Mouse (Mus musculus) liver, postnatal 0 days (tissue): ENCODE measurements at regions not wholly inside any gene's neighbourhood (a gene's known extent, or its start where the extent isn't known, plus 50 kb on each side); places are given as distances from the start of the nearest gene placed in this dataset.
A peak's percentile ranks its signal among the peaks of the same experiment; 100 is the strongest.

Source experiments
- CTCF ChIP-seq: sonication (generic); IDR thresholded peaks from 2 replicates; pipeline ENCODE4 v1.5.1; 2016; ENCODE audit warnings: antibody characterized with exemption, low read depth
- EP300 ChIP-seq: IDR thresholded peaks from 2 replicates; pipeline ENCODE4 v1.6.1; 2016; ENCODE audit warnings: antibody characterized with exemption, low read depth, mild to moderate bottlenecking

DNA sequence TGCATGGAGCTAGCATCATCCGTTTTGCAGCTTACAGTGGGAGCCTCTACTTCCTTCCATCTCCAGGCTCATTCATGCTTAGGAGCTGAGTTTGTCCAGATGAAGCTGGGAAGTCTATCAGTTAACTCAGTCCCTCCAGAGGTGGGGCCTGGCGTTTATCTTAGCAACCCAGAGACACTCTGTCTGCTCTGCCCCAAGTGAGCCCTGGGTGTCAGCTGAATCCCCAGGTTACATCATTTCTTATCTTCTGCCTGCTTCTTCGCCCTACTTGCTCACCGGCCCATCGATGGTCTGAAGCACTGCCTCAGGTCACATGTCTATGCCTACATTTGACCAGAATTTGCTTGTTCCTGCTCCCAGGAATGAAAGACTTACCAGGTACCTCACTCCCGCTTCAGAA lies 156.3 kb downstream of the Pik3r1 start:
- TF ChIP-seq CTCF: peak; percentile 27; the same call in 1 of the 2 replicates
- TF ChIP-seq EP300: peak; percentile 98
